Mouse (Mus musculus) embryonic fibroblast, embryonic 13.5 days (primary cell): ENCODE measurements around the gene Tada3.

ENCODE experiments used
- CTCF ChIP-seq: IDR thresholded peaks from 2 replicates; pipeline ENCODE4 v1.5.1; 2011; ENCODE audit warnings: mild to moderate bottlenecking, control low read depth, low read length, moderate library complexity, borderline replicate concordance; ENCODE audit not compliant: insufficient read depth
- POLR2A ChIP-seq: IDR thresholded peaks from 2 replicates; pipeline ENCODE4 v1.6.1; 2011; ENCODE audit warnings: low read depth, mild to moderate bottlenecking, control low read depth, low read length, moderate library complexity

DNA sequence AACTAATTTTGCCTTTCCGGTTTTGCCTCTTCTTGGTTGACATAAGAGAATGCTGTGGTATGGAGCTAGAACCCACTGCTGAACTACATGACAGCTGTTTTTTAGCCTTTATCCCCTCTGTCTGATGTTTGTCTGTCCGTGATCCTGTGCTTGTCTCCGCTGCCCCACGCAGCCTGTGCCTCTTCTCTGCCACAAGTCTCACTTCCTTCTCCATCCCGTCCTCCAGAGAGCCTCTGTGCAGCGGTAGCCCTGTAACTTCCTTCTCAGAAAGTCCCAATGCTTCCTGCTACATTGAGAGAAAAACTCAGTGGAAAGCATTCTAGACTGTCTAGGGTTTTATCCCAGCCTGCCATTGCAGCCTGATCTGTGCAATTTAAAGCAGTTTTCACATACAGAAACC is 1.6 kb upstream of the Tada3 start:
- no peak for TF ChIP-seq CTCF
- no peak for TF ChIP-seq POLR2A
